Mouse (Mus musculus) erythroblast, embryonic 14.5 days (primary cell): ENCODE results near the gene Fgf3.

Experiments
- GATA1 ChIP-seq: IDR thresholded peaks from 2 replicates; pipeline ENCODE4 v1.6.1; 2012; ENCODE audit warnings: low read length, inconsistent platforms, mixed read lengths
- TAL1 ChIP-seq: IDR thresholded peaks from 3 replicates; pipeline ENCODE4 v1.6.1; 2012; ENCODE audit warnings: low read length, inconsistent platforms, mixed read lengths

DNA sequence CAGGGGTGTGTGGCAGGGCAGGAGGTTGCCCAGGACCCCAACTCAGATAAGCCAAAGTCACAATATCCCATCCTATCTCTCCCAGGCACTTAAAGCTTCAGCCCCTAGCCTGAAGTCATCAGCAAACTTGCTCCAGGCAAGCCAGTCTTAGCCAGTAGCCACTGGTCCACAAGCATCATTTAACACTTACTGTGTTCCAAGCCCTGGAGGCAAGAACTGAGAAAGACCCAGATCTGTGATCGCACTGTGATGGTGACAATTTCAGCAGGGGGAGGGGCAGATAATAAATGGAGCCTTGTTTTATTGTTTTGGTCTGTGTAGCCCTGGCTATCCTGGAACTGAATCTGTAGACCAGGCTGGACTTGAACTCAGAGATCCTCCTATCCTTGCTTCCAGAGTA lies 20.8 kb downstream of the Fgf3 start:
- TF ChIP-seq TAL1 (no peak), GATA1 (no peak)
